Mouse (Mus musculus) granulocyte monocyte progenitor cell, adult 5-6 weeks (primary cell): Measurements from ENCODE around the gene Col13a1. TPM values are rescaled to one million over a fixed set of nuclear protein-coding genes. Genes with fewer than 3 reads are reported as not detected.

Source experiments
- ATAC-seq: replicated peaks from 2 replicates; pipeline ENCODE4 v1.8.0; 2016; ENCODE audit warnings: mild to moderate bottlenecking, moderate TSS enrichment, inconsistent platforms; ENCODE audit not compliant: poor library complexity, severe bottlenecking
- total RNA-seq, 2 experiments: library from RNA; stranded (forward) in 1 of 2; stranded (reverse) in 1 of 2; fragments of 200-712, 200-1000 nt in 1 of 2; fragments of >200 nt in 1 of 2; fragmentation: Nextera tagmentation in 1 of 2; gene quantifications; 2 replicates each; pipeline ENCODE4 v1.2.3; 2014 to 2017

The Col13a1 gene
- total RNA-seq, 2 experiments from 2014 or later, result not detected

DNA sequence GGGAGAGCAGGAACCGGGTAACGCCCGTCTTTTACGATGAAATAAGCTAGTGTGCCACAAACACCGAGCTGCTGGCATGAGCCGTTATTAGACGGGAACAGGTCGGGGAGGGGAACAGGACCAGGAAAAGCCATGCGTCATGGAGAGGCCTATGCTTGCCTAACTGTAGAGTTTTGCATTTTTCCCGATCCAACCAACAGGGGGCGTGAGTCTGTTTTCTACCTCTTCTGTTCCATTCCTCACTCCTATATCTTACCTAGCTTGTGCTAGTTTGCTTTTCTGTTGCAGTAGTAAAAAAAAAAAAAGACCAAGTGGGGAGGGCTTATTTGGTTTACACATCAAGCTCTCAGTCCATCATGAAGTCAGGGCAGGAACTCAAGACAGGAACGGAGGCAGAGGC is 61.8 kb downstream of the Col13a1 start:
- no peak for ATAC-seq

DNA sequence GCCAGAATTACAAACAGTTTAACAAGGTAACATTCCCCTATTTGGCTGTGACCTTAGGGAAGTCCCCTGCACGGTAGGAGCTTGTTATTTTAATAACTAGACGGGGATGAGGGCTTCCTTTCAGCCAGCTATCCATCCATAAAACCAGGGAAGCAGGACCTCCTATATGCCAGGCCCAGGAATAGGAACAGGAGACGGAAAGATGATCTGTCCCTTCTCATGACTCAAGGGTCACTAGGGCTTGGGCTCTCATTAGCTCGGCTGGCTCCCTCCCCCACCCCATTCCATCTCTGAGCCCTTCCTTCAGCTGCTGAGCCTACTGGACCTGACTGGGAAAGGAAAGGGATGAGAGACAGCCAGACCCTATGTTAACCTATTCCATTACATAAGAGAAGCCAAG is 67.1 kb downstream of the Col13a1 start:
- ATAC-seq, result no peak

DNA sequence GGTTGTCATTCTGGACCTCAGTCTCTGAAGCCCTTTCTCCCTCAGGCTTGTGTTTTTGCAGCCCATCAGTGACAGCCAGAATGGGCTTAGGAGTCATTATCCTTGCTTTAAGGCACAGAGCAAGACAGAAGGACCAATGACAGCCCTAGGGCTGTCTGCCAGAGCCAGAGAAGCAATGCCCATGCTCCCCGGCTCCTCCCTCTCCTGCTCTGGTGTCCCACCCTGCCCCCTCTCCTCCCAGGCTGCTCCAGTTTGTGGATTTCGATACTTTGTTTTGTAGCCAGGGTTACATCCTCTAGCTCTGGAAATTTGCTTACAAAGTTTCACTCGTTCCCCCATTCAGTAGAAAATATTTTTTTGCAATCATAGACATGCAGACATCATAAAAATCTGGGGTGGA is 69.9 kb downstream of the Col13a1 start:
- ATAC-seq, result no peak

DNA sequence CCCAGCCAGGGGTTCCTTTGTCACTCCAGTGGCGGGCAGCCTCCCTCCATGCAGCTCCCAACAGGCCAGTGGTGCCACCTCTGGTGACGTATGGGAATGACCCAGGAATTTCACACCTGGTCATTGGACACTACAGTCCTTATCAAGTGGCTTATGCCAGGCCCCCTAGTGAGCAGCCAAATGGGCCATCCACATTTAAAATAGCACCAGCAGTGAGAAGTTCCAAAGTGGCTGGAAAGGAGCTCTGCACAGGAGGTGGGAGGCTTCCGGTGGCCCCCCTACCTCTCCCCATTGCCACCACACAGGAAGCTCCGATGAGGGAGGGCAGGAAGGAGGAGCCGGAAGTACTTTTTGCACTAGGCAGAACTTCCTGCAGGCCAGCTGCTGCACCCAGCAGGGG is 72.7 kb downstream of the Col13a1 start:
- peak; percentile 44 for ATAC-seq

DNA sequence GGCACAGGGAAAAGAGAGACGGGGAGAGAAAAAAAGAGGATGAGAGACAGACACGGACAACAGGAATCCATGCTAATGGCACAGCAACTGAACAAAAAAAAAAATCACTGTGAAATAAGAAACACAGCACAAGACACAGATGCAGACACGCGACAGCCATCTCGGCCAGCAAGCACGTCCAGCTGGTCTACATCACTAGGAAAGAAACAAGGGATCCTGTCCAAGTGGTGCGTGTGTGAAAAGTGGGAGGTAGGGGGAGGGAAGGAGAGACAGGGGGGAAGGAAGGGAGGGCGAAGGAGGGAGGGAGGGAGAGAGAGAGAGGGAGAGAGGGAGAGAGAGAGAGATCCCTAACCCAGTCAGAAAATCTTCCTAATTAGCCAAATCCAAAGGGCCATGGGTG is 73.6 kb downstream of the Col13a1 start:
- no peak for ATAC-seq

DNA sequence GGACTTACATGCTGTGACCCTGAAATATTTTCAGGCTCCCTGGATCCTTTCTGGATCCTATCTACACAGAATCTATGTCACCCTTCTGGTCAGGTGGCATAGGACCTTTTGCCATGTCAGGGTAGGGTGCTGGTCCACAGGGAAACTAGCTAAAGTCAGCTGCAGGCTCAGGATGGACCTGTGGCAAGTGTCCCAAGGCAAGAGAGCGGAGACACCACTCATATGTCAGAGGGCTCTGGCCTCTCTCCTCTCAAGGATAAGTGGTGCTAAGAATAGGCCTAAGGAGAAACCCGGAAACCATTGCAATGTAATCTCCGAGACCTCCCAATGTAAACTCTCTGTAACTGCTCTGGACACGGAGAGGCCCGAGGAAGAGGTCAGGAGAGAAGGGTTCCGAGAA is 80.8 kb downstream of the Col13a1 start:
- ATAC-seq, result no peak

DNA sequence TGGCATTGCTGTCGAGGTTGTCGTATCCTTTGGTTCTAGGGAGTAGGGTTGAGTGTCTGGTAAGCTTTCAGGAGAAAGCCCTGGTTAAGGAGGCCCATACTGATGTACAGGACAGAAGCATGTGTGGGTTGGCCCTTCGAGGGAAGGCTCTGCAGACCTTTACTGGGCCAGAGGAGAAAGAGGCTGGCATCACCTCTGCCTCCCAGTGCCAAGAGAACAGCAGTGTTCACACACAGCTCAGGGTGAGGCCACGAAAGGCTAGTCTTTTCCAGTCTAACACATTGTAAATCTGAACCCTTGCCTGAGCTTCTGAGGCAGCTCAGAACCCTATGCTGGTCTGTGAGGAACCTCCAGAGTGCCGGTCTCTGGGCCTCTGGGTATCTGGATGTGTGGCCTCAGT is 84.3 kb downstream of the Col13a1 start:
- ATAC-seq, result no peak

DNA sequence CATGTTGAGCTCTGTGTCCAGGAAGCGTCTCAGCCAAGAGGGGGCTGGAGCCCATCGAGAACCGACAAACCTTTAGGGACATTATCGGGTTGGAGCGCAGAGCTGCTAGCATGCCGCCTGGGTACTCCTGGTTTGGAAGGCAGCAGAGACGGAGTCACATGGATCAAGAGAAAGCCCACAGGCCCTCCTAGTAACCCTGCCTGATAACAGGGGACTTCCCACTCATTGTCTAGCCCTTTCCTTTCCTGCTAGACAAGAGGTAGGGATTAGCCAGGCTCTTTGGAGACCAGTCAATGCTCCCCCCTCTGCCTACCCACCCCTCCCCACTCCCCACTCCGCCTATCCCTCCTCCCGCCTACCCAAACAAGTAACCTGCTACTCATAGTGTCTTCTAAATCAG is 87.8 kb downstream of the Col13a1 start:
- no peak for ATAC-seq

DNA sequence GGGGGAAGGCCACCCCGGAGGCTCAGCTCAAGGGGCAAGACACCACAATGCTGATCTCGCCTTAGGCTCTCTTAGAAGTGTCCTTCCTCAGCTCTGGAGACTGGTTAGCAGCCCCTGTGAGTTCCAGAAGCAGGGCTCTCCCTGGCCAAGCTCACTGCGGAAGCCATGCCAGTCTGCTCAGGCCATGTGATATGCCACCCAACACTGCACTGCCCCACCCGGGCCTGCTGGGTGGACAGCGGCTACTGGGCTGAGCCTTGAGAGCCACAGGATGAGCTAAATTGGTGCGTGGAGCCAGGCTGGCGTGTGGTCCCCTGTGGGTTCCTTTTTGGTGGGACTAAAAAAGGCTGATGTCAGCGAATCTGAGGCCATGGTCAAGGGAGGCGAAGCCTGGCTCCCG is 88.6 kb downstream of the Col13a1 start:
- no peak for ATAC-seq

DNA sequence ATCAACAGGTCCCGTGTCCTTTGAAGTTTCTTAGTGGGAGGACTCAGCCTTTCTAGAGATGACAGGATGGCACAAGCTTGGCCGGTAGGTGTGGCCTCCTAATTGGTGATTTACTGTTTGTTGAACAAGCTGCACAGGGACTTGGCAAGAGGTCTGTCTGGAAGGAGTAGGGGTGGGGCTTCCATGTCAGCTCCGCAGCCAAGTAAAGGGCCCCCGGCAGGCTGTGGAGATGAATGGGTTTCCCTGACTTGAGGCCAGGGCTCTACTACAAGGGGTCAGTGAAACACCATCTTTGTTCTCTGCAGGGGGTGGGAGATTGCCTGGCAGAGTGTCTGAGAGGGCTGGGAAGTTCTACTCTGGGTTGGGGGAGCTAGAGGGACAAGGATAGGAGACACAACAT is 99.5 kb downstream of the Col13a1 start:
- ATAC-seq, result no peak

DNA sequence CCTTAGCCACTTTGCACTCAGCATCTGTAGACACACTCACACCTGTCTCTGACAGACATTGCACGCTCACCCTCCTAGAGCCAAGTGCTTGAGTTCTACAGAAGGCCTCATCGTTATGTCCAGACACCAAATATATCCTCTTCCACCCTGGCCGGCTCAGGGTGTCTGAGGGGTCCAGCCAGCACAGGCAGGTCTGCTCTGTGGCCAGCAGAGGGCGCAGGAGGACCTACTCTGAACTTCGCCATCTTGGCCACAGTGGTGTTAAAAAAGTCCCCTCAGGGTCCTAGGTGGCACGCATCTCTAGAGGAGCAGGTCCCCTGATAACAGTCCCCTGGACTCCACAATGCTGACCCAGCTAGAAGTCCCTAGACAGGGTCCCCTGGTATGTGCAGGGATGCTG is 101.1 kb downstream of the Col13a1 start:
- ATAC-seq, result peak; percentile 82

DNA sequence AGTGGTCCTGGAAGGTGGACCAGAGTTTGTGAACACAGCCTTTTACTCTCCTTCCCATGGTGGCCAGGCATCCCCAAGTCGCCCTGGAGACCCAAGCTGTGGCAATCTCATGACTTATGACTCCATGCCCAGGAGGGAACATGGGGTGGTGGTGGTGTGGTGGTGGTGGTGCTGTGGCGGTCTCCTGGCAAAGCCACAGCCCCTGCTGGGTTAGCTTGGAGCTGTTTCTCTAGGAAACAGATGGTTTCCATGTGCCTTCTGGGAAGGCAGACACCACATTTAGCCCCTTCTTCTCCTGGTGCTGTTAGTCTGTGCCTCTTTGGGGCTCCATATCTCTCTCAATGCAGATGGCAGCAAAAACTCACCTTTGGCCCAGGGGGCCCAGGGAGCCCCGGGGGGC is 109.1 kb downstream of the Col13a1 start:
- no peak for ATAC-seq

DNA sequence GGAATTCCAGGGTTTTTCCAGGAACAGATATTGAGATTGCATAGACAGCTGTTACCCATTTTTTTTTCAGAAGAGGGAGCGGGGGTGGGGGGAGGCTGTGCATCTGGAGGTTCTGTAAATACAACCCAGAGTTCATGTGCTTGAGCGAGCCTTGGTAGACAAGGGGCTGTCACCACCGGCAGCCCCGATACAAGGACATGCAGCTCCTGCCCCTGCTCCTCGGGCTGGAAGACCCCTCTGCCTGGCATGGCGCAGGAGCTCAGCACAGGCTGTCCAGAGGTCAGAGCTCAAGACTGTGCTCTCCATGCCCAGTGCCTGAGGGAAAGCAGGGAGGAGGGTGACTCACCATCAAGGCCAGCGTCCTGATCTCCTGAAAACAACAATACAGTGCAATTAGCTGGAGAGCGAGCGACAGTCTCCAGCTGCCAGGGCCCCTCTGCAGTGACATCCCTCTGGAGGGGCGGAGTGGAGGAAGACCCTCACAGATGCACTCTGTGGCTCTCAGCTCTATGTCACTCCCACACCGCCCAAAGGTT is 112.8 kb downstream of the Col13a1 start:
- ATAC-seq, result no peak

DNA sequence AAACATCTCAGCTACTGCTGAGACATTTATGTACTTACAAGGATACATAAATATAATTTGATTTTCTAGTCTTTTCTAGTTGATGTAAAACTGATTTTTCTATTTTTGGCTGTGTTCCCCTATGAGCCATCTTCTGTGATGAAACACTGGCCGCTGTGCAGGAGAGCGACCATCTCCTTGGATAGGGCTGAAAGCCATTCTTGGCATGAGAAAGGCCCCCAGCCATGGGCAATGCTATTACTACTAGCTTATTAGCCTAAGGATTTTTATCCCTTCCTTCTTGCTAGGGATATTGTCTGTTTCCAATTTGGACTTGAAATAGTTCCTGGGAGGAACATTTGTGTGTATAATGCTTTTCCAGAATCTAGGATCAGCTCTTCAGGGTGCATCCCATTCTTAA is 119.5 kb downstream of the Col13a1 start:
- ATAC-seq, result no peak

DNA sequence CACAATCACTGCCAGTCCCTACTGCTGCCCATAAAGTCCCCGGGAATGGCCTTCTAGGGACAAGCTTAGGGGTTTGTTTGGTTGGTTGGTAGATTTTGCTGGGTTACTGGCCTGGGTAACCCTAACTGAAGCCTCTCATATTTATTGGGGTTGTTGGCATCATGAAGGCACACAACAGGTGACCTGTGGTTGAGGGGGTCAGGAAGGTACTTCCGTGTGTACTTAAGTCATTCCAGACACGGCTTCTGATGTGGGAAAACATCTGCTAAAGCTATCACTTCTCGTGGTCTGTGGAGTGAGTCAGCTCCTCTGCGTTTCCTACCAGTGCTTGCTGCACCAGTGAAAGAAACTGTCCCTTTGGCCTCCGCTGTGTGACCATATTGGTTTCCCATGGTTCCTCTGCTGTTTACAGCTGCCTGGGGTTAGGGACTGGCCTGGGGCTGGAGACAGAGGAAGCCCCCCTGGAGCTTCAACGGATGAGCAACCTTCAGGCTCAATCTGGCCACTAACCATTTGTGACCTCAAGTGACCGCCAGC is 123.7 kb downstream of the Col13a1 start:
- ATAC-seq, result peak; percentile 27; the same call in 1 of the 2 replicates

DNA sequence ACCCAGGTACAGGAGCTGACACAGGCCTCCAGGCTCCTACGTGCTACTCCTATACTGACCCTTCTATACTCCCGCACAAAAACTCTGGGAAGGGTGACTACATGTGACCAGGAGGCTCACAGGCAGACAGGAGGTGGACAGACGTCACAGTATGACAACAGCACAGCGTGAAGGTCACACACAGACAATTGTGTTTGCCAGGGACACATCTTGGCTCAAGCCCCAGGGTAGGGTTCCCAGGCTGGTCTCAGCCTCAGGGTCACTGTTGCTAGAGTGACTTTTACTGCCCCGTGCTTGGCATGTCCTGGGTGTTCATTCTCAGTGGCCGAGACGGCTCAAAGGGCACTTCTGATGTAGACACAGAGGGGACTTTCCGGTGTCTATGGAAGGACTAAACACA is 126.1 kb downstream of the Col13a1 start:
- no peak for ATAC-seq

DNA sequence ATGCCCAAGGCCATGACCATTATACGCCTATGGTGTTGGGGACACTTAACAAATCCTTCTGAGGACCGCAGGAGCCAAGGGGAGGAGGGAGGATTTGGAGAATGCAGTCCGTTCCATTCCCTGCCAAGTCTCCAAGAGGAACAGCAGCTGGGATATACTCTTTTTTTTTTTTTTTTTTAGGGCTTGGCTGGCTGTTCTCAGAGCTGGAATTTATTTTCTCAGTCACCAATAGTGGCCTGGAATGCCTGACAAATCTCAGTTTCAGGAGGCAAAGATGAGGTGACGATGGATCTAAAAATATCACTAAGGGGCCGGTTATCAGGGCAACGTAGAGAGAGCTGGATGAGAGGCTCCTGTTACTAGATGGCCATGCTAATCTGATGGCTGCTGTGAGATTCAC is 130.4 kb downstream of the Col13a1 start:
- ATAC-seq, result no peak

DNA sequence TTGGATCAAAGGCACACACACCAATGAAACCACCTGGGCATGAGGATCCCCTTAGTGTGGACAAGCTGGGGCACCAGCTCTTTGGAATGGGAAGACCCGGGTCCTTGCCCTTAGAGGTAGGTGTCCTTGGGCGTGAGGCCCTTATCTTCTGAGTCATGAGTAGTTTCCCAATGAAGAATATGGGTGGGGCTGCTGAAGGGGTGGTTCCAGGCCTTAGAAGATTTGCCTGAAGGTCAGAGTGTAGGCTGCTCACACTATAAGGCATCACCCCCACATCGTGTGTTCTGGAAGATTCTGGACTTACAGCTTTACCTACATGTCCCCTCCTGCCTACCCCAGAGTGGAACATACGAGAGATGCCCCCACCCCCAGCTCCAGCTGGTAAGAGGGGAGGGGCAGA is 133.4 kb downstream of the Col13a1 start:
- no peak for ATAC-seq

DNA sequence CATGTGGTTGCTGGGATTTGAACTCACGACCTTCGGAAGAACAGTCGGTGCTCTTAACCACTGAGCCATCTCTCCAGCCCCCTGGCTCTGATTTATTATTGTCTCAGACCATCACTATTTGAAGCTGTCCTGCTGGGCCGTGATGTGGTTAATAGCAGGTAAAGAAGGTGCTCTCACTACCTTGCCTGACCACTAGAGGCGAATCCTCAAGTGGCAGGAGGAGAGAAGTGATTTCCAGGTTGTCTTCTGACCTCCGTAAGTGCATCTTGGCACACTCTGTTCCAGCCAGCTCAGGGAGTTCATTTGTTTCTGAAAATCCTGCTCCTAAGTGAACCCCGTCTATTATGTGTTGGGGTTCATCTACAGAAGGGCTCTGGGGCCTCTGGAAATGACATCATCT is 134.4 kb downstream of the Col13a1 start:
- no peak for ATAC-seq

DNA sequence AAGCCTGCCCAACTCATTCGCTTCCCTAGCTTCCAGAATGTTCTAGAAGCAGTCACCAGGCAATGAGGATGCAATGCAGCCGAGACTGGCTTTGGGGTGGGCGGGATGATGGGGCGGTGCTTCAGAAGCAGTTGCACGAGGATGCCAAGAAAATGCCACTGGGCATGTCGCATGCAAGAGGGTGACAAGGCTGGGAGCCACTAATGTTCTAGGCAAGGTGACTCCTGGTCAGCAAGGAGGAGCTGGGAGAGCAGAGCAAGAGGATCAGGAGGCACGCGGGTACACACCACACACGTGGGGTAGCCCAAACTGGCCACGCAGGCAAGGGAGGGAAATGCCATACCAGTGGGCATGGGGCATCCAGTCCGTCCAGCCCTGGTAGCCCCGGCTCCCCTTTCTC is 136.6 kb downstream of the Col13a1 start:
- ATAC-seq, result no peak

DNA sequence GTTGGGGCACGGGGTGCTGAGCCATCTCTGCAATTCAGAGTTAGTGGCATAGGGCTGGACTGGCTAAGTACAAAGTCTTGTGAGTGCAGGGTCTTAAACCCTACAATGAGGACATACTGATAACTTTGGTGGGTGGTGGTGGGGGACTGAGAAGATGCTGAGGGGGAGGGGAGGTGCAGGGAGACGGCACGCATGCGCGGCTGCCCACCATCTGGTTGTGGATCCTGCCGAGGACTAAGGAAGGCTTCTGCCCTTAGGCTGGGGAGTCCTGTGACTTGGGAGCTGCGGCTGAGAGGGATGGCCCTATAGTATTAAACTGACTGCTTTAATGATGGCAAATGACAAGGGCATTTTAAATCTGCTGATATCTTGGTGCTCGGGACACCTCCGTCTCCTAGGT is 139.6 kb downstream of the Col13a1 start:
- ATAC-seq, result no peak

DNA sequence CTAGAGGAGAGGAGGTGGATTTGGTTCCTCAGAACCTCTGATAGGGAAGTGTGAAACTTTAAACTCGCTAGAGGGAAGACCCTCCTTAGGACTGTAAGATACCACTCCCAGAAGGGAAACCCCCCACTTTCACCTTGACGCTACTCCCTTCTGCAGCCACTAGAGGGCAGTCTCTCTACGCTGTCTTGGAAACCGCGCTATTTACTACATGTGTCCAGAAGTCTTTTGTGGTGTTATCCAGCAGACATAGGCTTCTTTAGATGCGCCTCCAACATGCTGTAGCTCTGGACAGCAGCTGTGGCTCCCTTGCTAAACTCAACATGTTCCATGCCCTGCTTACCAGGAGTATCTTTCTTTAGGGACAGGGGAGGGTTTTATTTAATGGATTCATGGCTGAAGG is 140.1 kb downstream of the Col13a1 start:
- ATAC-seq, result peak; percentile 75

DNA sequence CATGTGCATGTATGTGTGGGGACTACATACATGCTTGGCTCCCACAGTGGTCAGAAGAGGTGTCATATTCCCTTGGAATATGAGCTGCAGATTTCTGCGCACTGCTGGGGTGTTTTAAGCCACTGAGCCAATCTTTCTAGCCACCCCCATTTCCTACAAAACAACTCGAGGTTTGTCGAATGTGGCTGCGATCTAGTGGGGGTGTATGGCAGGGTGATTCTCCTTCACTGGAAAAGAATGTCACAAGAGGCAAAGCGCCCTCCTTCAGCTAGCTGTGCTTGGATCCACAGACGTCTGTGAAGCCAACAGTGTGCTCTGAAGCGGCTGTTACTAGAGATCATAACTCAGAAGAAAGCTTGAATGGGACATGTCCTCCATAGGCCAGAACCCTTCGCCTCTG is 141.6 kb downstream of the Col13a1 start:
- no peak for ATAC-seq
